Mouse (Mus musculus): ENCODE results near the gene Cfap74.
"Not testable (repeated sequence)": the region's sequence is repeated elsewhere in the genome, so short reads cannot be mapped to it uniquely, and the experiment has no call there.

Cfap74 gene

GRCm38 (mm10) chr4:155402489-155402888 is 6.5 kb upstream of the Cfap74 start:
- DNase-seq (ENCODE audit: extremely low spot score, low spot score), result no peak

GRCm38 (mm10) chr4:155408695-155409057 is 314 bp upstream of the Cfap74 start:
- no peak for DNase-seq (ENCODE audit: extremely low spot score, low spot score)

- DNase-seq (ENCODE audit: extremely low spot score, low spot score), result no peak
Measured at GRCm38 (mm10) chr4:155412124-155412523, 3.1 kb downstream of the Cfap74 start.

GRCm38 (mm10) chr4:155413641-155414335 is 4.8 kb downstream of the Cfap74 start:
- no peak for DNase-seq (ENCODE audit: extremely low spot score, low spot score)

- no peak for DNase-seq (ENCODE audit: extremely low spot score, low spot score)
Measured at GRCm38 (mm10) chr4:155414656-155415235, 5.8 kb downstream of the Cfap74 start.

GRCm38 (mm10) chr4:155420137-155420536 is 11.1 kb downstream of the Cfap74 start:
- no peak for DNase-seq (ENCODE audit: extremely low spot score, low spot score)

GRCm38 (mm10) chr4:155421412-155422370 is 12.7 kb downstream of the Cfap74 start:
- DNase-seq (ENCODE audit: extremely low spot score, low spot score), result not testable (repeated sequence)

- DNase-seq (ENCODE audit: extremely low spot score, low spot score), result no peak
Measured at GRCm38 (mm10) chr4:155423988-155424387, 15.0 kb downstream of the Cfap74 start.

- DNase-seq (ENCODE audit: extremely low spot score, low spot score), result no peak
Measured at GRCm38 (mm10) chr4:155426272-155426671, 17.3 kb downstream of the Cfap74 start.

- no peak for DNase-seq (ENCODE audit: extremely low spot score, low spot score)
Measured at GRCm38 (mm10) chr4:155428442-155428841, 19.5 kb downstream of the Cfap74 start.

- DNase-seq (ENCODE audit: extremely low spot score, low spot score), result no peak
Measured at GRCm38 (mm10) chr4:155429202-155429601, 20.2 kb downstream of the Cfap74 start.

GRCm38 (mm10) chr4:155432358-155432757 is 23.4 kb downstream of the Cfap74 start:
- DNase-seq (ENCODE audit: extremely low spot score, low spot score), result no peak

- no peak for DNase-seq (ENCODE audit: extremely low spot score, low spot score)
Measured at GRCm38 (mm10) chr4:155433993-155434392, 25.0 kb downstream of the Cfap74 start.

GRCm38 (mm10) chr4:155442808-155443207 is 33.8 kb downstream of the Cfap74 start:
- no peak for DNase-seq (ENCODE audit: extremely low spot score, low spot score)

GRCm38 (mm10) chr4:155451597-155451996 is 42.6 kb downstream of the Cfap74 start:
- DNase-seq (ENCODE audit: extremely low spot score, low spot score), result no peak

GRCm38 (mm10) chr4:155458575-155458974 is 49.6 kb downstream of the Cfap74 start:
- no peak for DNase-seq (ENCODE audit: extremely low spot score, low spot score)

GRCm38 (mm10) chr4:155463050-155463449 is 54.1 kb downstream of the Cfap74 start:
- DNase-seq (ENCODE audit: extremely low spot score, low spot score), result no peak

- DNase-seq (ENCODE audit: extremely low spot score, low spot score), result no peak
Measured at GRCm38 (mm10) chr4:155463611-155464010, 54.6 kb downstream of the Cfap74 start.

GRCm38 (mm10) chr4:155464061-155464460 is 55.1 kb downstream of the Cfap74 start:
- no peak for DNase-seq (ENCODE audit: extremely low spot score, low spot score)

GRCm38 (mm10) chr4:155465607-155466006 is 56.6 kb downstream of the Cfap74 start:
- DNase-seq (ENCODE audit: extremely low spot score, low spot score), result no peak

GRCm38 (mm10) chr4:155466080-155466479 is 57.1 kb downstream of the Cfap74 start:
- DNase-seq (ENCODE audit: extremely low spot score, low spot score), result no peak
